Mouse (Mus musculus) liver, embryonic 14.5 days (tissue): ENCODE measurements at regions not wholly inside any gene's neighbourhood (a gene's known extent, or its start where the extent isn't known, plus 50 kb on each side); places are given as distances from the start of the nearest gene placed in this dataset.
A peak's percentile ranks its signal among the peaks of the same experiment; 100 is the strongest.

ENCODE experiments used
- ATAC-seq: fragments of 200-750 bp; cut with Nextera tagmentation; 2 replicates; pipeline ENCODE4 v1.8.0; 2017; ENCODE audit warnings: moderate number of reproducible peaks, mild to moderate bottlenecking, moderate library complexity; ENCODE audit not compliant: insufficient read depth
- DNase-seq, 3 experiments: peaks; one replicate each; pipeline ENCODE4 v3.0.0-alpha.2; 2012 to 2013; ENCODE audit warnings: low read depth in 3 of 3, low spot score in 3 of 3
- H3K27ac ChIP-seq: fragments of 300-500 bp; sonication (generic); 2 replicates; pipeline ENCODE4 v1.5.1; 2014; ENCODE audit warnings: moderate library complexity, mild to moderate bottlenecking, control low read depth, inconsistent platforms
- H3K27me3 ChIP-seq: fragments of 300-500 bp; sonication (generic); 2 replicates; pipeline ENCODE4 v1.6.1; 2014; ENCODE audit warnings: mild to moderate bottlenecking, low read length, moderate library complexity; ENCODE audit not compliant: control insufficient read depth, insufficient read depth
- H3K36me3 ChIP-seq: fragments of 300-500 bp; sonication (generic); replicated peaks from 2 replicates; pipeline ENCODE4 v1.6.1; 2014; ENCODE audit warnings: low read depth; ENCODE audit not compliant: control insufficient read depth, insufficient read depth
- H3K4me1 ChIP-seq, 2 experiments: fragments of 200-500 bp in 1 of 2; fragments of 300-500 bp in 1 of 2; sonication (generic) in 1 of 2; replicated peaks; 2 replicates each; pipeline ENCODE4 v1.6.1; 2012 to 2014; ENCODE audit warnings: antibody characterized with exemption in 1 of 2, inconsistent platforms in 1 of 2, low read length in 1 of 2; ENCODE audit not compliant: control insufficient read depth in 2 of 2, insufficient read depth in 2 of 2
- H3K4me2 ChIP-seq: fragments of 300-500 bp; sonication (generic); 2 replicates; pipeline ENCODE4 v1.6.1; 2014; ENCODE audit warnings: low read depth, mild to moderate bottlenecking, control low read depth, moderate library complexity
- H3K4me3 ChIP-seq, 2 experiments: fragments of 200-500 bp in 1 of 2; fragments of 300-500 bp in 1 of 2; sonication (generic) in 1 of 2; 2 replicates each; pipeline ENCODE4 v1.5.1; 2012 to 2014; ENCODE audit warnings: low read depth in 2 of 2, low read length in 2 of 2, mild to moderate bottlenecking in 2 of 2, control low read depth in 1 of 2, inconsistent platforms in 1 of 2, moderate library complexity in 1 of 2; ENCODE audit not compliant: insufficient read depth in 1 of 2
- H3K9ac ChIP-seq: fragments of 300-500 bp; sonication (generic); replicated peaks from 2 replicates; pipeline ENCODE4 v1.6.1; 2014; ENCODE audit warnings: mild to moderate bottlenecking, control low read depth, moderate library complexity
- H3K9me3 ChIP-seq: fragments of 300-500 bp; sonication (generic); 2 replicates; pipeline ENCODE4 v1.6.1; 2016; ENCODE audit warnings: low read length, mixed read lengths; ENCODE audit not compliant: control insufficient read depth
- CTCF ChIP-seq: IDR thresholded peaks from 2 replicates; pipeline ENCODE4 v1.5.1; 2016; ENCODE audit warnings: antibody characterized with exemption, low read depth, control low read depth
- EP300 ChIP-seq: IDR thresholded peaks from 2 replicates; pipeline ENCODE4 v1.6.1; 2016; ENCODE audit warnings: antibody characterized with exemption, low read depth
- WGBS: fragments of 180-500 bp; shearing (Covaris S2); extraction: QIAGEN DNeasy Blood & Tissue Kit; methylation state at CpG from one replicate; pipeline ENCODE4 v1.1.7; 2014; ENCODE audit not compliant: insufficient replicate concordance; 5-methylcytosine and 5-hydroxymethylcytosine counted together

DNA sequence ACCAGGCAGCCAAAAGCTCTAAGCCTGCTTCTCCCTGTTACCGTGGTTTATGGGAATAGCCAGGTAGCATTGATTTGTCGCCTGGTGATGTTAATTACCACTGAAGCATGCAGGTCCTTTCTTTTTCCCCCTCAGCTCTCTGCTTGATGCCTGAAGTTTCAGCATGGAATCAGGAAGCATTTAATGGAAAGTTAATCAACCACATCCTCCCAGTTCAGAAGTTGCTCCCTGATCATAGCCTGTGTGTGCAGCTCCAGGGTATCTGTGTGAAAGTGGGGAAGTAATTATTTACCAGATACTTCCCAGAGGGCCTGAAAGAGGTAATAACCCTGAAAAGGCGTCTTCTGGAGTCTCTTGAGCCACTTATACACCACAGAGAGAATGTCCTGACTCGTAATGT lies 730.9 kb upstream of the Lrrc4c start:
- ATAC-seq (no peak), DNase-seq (no peak)
- Histone ChIP-seq H3K27me3 (no peaks in the 10 kb centered on the region), H3K9me3 (no peaks in the 10 kb centered on the region), H3K4me2 (no peak overlapping the region), H3K36me3 (no peaks in the 10 kb centered on the region), H3K4me1 (no peaks in the 10 kb centered on the region), H3K9ac (no peak overlapping the region), H3K27ac (no peak overlapping the region), H3K4me3 (no peak overlapping the region)
- TF ChIP-seq EP300 (no peak), CTCF (no peak)
- 28% methylated on average over 4 of the region's 4 CpGs for WGBS

DNA sequence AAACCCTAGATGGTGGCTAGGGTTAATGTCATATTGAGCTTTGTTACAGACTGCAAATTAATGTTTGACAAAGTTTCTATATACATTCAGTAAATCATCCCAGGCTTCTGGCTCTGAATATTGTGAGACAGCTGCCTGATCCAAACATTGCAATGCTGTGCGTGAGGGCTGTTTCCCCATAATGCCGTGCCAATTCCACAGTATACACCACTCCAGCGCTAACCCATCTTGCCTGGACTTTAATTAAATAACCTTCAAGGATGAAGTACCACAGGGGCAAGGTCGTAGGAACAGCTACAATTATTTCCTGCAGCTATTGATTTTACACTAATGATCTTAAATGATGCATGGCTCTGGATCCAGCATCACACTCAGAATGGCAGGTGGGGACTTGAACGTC lies 704.6 kb upstream of the Lrrc4c start:
- 54% methylated on average over 5 of the region's 5 CpGs for WGBS
- Histone ChIP-seq H3K27ac (no peak overlapping the region), H3K27me3 (no peaks in the 10 kb centered on the region), H3K4me3 (no peak overlapping the region), H3K36me3 (no peaks in the 10 kb centered on the region), H3K9me3 (no peaks in the 10 kb centered on the region), H3K4me1 (no peaks in the 10 kb centered on the region), H3K4me2 (no peak overlapping the region), H3K9ac (no peak overlapping the region)
- no peak for DNase-seq
- ATAC-seq: no peak
- TF ChIP-seq CTCF (no peak), EP300 (no peak)

GRCm38 (mm10) chr2:95637533-95637932 lies 680.4 kb upstream of the Lrrc4c start:
- Histone ChIP-seq H3K27me3 (no peaks in the 10 kb centered on the region), H3K4me3 (no peak overlapping the region), H3K36me3 (no peaks in the 10 kb centered on the region), H3K4me1 (no peaks in the 10 kb centered on the region), H3K4me2 (no peak overlapping the region), H3K27ac (no peak overlapping the region), H3K9me3 (no peaks in the 10 kb centered on the region), H3K9ac (no peak overlapping the region)
- ATAC-seq (no peak), DNase-seq (no peak)
- TF ChIP-seq CTCF: no peak
- 57% methylated on average over 1 of the region's 1 CpGs for WGBS

DNA sequence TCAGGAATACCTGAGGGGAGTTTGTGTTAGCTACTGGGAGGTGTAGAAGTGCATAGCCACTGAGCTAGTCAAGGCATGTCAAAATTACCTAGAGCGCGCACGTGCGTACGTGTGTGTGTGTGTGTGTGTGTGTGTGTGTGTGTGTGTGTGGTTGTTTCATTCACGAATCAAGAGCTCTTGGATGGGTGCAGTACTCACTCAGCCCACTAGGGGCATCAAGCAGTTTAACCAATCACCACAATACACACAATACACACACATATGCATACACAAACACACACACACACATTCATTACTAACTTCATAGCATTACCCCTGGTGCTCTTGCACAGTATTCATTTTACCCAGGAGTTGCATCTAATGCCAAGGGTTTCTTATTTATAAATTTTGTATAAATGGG lies 643.6 kb upstream of the Lrrc4c start:
- 63% methylated on average over 6 of the region's 6 CpGs for WGBS
- no peak for DNase-seq

DNA sequence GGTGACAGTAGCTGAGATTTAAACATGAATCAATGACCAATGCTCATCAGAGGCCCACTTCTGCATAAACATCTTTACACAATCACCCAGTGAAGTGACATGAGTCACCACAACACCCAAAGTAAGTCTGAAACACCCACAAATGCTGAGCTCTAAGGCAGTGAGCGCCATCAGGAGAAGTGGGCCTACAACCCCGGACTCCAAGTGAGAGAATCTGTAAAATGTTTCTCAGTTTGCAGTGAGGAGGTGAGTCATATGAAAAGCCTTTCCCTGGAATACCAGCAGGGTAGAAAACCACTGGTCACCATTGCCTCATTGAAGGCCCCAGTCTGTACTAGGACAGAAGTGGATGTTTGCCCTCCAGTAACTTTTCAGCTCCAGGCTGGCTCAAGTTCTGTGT lies 602.6 kb upstream of the Lrrc4c start:
- Histone ChIP-seq H3K9me3 (no peaks in the 10 kb centered on the region), H3K4me1 (no peaks in the 10 kb centered on the region), H3K4me3 (no peak overlapping the region), H3K27ac (no peak overlapping the region), H3K9ac (no peak overlapping the region), H3K4me2 (no peak overlapping the region), H3K27me3 (no peaks in the 10 kb centered on the region), H3K36me3 (no peaks in the 10 kb centered on the region)
- ATAC-seq (no peak), DNase-seq (no peak)
- no peak for TF ChIP-seq EP300
- no peak for TF ChIP-seq CTCF
- WGBS: 51% methylated on average over 2 of the region's 2 CpGs

More for the DNA sequence above, 643.6 kb upstream of the Lrrc4c start:
- Histone ChIP-seq H3K27me3 (no peaks in the 10 kb centered on the region), H3K4me3 (no peak overlapping the region), H3K4me2 (no peak overlapping the region), H3K36me3 (no peaks in the 10 kb centered on the region), H3K27ac (no peak overlapping the region), H3K9ac (no peak overlapping the region), H3K9me3 (no peaks in the 10 kb centered on the region), H3K4me1 (no peaks in the 10 kb centered on the region)
- ATAC-seq: no peak
- TF ChIP-seq EP300 (no peak), CTCF (peak; percentile 61)
